Mouse (Mus musculus) heart, adult 2 months (tissue): ENCODE results near the gene Depdc1b. TPM values are rescaled to one million over a fixed set of nuclear protein-coding genes. Genes with fewer than 3 reads are reported as not detected.

Experiments
- DNase-seq, 2 experiments: peaks; one replicate each; pipeline ENCODE4 v3.0.0; 2021
- H3K27ac ChIP-seq: fragments of 200-600 bp; 2 replicates; pipeline ENCODE4 v1.8.1; 2022
- H3K27me3 ChIP-seq: fragments of 200-500 bp; 2 replicates; pipeline ENCODE4 v1.6.1; 2012; ENCODE audit warnings: mild to moderate bottlenecking, low read length, inconsistent platforms, mixed read lengths; ENCODE audit not compliant: control insufficient read depth, insufficient read depth
- H3K36me3 ChIP-seq: fragments of 200-500 bp; 2 replicates; pipeline ENCODE4 v1.6.1; 2012; ENCODE audit warnings: low read length, inconsistent platforms; ENCODE audit not compliant: control insufficient read depth, insufficient read depth
- H3K4me1 ChIP-seq: fragments of 200-500 bp; 2 replicates; pipeline ENCODE4 v1.6.1; 2011; ENCODE audit warnings: low read length; ENCODE audit not compliant: control insufficient read depth, insufficient read depth
- H3K4me3 ChIP-seq: fragments of 200-600 bp; 2 replicates; pipeline ENCODE4 v1.8.1; 2022
- H3K79me2 ChIP-seq: fragments of 200-500 bp; replicated peaks from 2 replicates; pipeline ENCODE4 v1.6.1; 2012; ENCODE audit warnings: mild to moderate bottlenecking, inconsistent platforms, low read length, moderate library complexity, mixed read lengths; ENCODE audit not compliant: control insufficient read depth, insufficient read depth
- H3K9ac ChIP-seq: fragments of 200-500 bp; 2 replicates; pipeline ENCODE4 v1.6.1; 2012; ENCODE audit warnings: low read depth, mild to moderate bottlenecking, control low read depth, inconsistent platforms, low read length, mixed read lengths
- CTCF ChIP-seq: fragments of 200-600 bp; IDR thresholded peaks from 2 replicates; pipeline ENCODE4 v1.8.1; 2022; ENCODE audit warnings: antibody characterized with exemption, mild to moderate bottlenecking, moderate library complexity
- EP300 ChIP-seq: fragments of 200-500 bp; IDR thresholded peaks from 2 replicates; pipeline ENCODE4 v1.6.1; 2011; ENCODE audit warnings: low read depth, low read length, control low read depth; ENCODE audit not compliant: insufficient read depth
- POLR2A ChIP-seq: fragments of 200-500 bp; IDR thresholded peaks from 2 replicates; pipeline ENCODE4 v1.6.1; 2011; ENCODE audit warnings: mild to moderate bottlenecking, low read depth, low read length, control low read depth; ENCODE audit not compliant: insufficient read depth
- WGBS: fragments of 180-500 bp; shearing (Covaris S2); methylation state at CpG from one replicate; pipeline ENCODE4 v1.1.7; 2018; 5-methylcytosine and 5-hydroxymethylcytosine counted together
- intact Hi-C: fragments of 180-260 bp; cut with DNase I; formaldehyde crosslinking; loops from one replicate; pipeline ENCODE4 v1.15.1; 2025
- polyA plus RNA-seq: library from polyadenylated mRNA; depleted of rRNA; stranded (reverse); fragments of >200 nt; gene quantifications from 2 replicates; pipeline ENCODE4 v1.2.3, GENCODE M21; 2012
- total RNA-seq, 2 experiments: library from RNA; stranded (reverse); gene quantifications; 2 replicates each; pipeline ENCODE4 v1.2.3; 2021

Gene Depdc1b
- total and polyA plus RNA-seq, 3 experiments, result 0.14 to 0.36 (median 0.34) TPM

- no peaks in the 10 kb centered on the region for H3K27me3 ChIP-seq
- intact Hi-C loops, result loop anchor here (10.0 kb wide), 1 partner anchor 829 kb away; no protein-coding TSS in a partner anchor
- H3K4me3 ChIP-seq, result no peak overlapping the region
- H3K36me3 ChIP-seq, result no peaks in the 10 kb centered on the region
- H3K9ac ChIP-seq, result no peak overlapping the region
- H3K27ac ChIP-seq, result no peak overlapping the region
- no peak for DNase-seq
- H3K4me1 ChIP-seq, result no peaks in the 10 kb centered on the region
- no peak for TF ChIP-seq EP300
- TF ChIP-seq CTCF, result no peak
- TF ChIP-seq POLR2A, result no peak
- 89% methylated on average over 9 of the region's 9 CpGs for WGBS
- H3K79me2 ChIP-seq, result no peaks in the 10 kb centered on the region
Observed at GRCm38 (mm10) chr13:108386058-108386457, 69.9 kb downstream of the Depdc1b start.

- H3K27me3 ChIP-seq, result no peaks in the 10 kb centered on the region
- no peaks in the 10 kb centered on the region for H3K79me2 ChIP-seq
- no peak overlapping the region for H3K27ac ChIP-seq
- H3K4me1 ChIP-seq, result no peaks in the 10 kb centered on the region
- H3K9ac ChIP-seq, result no peak overlapping the region
- DNase-seq, result peak; percentile 7 to 28
- H3K36me3 ChIP-seq, result no peaks in the 10 kb centered on the region
- intact Hi-C loops, result no loop called here
- 19% methylated on average over 1 of the region's 1 CpGs for WGBS
- TF ChIP-seq EP300 (0 out of 2 replicates have a peak, but pooled peaks have one; percentile 65), CTCF (peak; percentile 84), POLR2A (no peak)
- H3K4me3 ChIP-seq, result no peak overlapping the region
Observed at GRCm38 (mm10) chr13:108390565-108390964, 74.4 kb downstream of the Depdc1b start.

GRCm38 (mm10) chr13:108403197-108403596 is 87.1 kb downstream of the Depdc1b start:
- H3K36me3 ChIP-seq, result no peaks in the 10 kb centered on the region
- WGBS, result 94% methylated on average over 5 of the region's 5 CpGs
- TF ChIP-seq EP300 (no peak), POLR2A (no peak), CTCF (no peak)
- no peaks in the 10 kb centered on the region for H3K4me1 ChIP-seq
- H3K27ac ChIP-seq, result no peak overlapping the region
- H3K4me3 ChIP-seq, result no peak overlapping the region
- no peaks in the 10 kb centered on the region for H3K79me2 ChIP-seq
- intact Hi-C loops, result no loop called here
- no peaks in the 10 kb centered on the region for H3K27me3 ChIP-seq
- no peak for DNase-seq
- H3K9ac ChIP-seq, result no peak overlapping the region

GRCm38 (mm10) chr13:108404372-108404771 is 88.2 kb downstream of the Depdc1b start:
- Histone ChIP-seq H3K9ac (no peak overlapping the region), H3K36me3 (no peaks in the 10 kb centered on the region), H3K4me1 (no peaks in the 10 kb centered on the region), H3K4me3 (no peak overlapping the region), H3K27ac (no peak overlapping the region), H3K79me2 (no peaks in the 10 kb centered on the region), H3K27me3 (no peaks in the 10 kb centered on the region)
- DNase-seq, result no peak
- 90% methylated on average over 4 of the region's 4 CpGs for WGBS
- intact Hi-C loops, result no loop called here
- TF ChIP-seq CTCF (no peak), POLR2A (no peak), EP300 (no peak)

DNA sequence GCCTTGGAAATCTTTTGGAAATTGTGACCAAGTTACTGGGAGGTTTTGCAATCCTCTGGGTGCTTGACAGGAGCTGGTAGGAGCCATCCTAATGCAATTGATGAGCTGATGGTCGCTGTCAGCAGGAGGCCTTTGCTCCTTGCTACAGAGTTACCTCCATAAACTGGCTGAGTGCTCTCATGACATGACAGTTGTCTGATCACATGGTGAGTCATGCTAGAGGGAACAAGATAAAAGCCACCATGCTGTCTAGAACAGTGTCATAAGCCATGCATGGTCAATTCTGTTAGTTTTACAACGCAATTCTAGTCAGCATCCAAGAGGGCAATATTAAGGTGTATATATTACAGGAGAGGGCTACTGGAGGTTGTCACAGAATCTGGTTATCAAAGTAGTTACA is 99.3 kb downstream of the Depdc1b start:
- TF ChIP-seq POLR2A, result no peak
- no peak for TF ChIP-seq EP300
- TF ChIP-seq CTCF, result no peak
- Histone ChIP-seq H3K27me3 (no peaks in the 10 kb centered on the region), H3K36me3 (no peaks in the 10 kb centered on the region), H3K79me2 (no peaks in the 10 kb centered on the region), H3K9ac (no peak overlapping the region), H3K4me1 (no peaks in the 10 kb centered on the region), H3K4me3 (no peak overlapping the region), H3K27ac (no peak overlapping the region)
- intact Hi-C loops, result no loop called here
- DNase-seq, result no peak
- 87% methylated on average over 2 of the region's 2 CpGs for WGBS

- intact Hi-C loops, result no loop called here
- no peaks in the 10 kb centered on the region for H3K4me1 ChIP-seq
- 70% methylated on average over 1 of the region's 1 CpGs for WGBS
Observed at GRCm38 (mm10) chr13:108418741-108419507, 102.8 kb downstream of the Depdc1b start.

More at GRCm38 (mm10) chr13:108418741-108419507, 102.8 kb downstream of the Depdc1b start:
- H3K4me3 ChIP-seq, result no peak overlapping the region
- H3K36me3 ChIP-seq, result no peaks in the 10 kb centered on the region
- no peak for DNase-seq
- TF ChIP-seq EP300, result no peak
- H3K27ac ChIP-seq, result no peak overlapping the region
- no peaks in the 10 kb centered on the region for H3K27me3 ChIP-seq
- H3K79me2 ChIP-seq, result no peaks in the 10 kb centered on the region
- no peak overlapping the region for H3K9ac ChIP-seq
